Mouse (Mus musculus): ENCODE results near the gene Tecta. TPM values are rescaled to one million over a fixed set of nuclear protein-coding genes. Genes with fewer than 3 reads are reported as not detected.

The Tecta gene
- polyA plus RNA-seq, 1 experiment, result 0.01 TPM

DNA sequence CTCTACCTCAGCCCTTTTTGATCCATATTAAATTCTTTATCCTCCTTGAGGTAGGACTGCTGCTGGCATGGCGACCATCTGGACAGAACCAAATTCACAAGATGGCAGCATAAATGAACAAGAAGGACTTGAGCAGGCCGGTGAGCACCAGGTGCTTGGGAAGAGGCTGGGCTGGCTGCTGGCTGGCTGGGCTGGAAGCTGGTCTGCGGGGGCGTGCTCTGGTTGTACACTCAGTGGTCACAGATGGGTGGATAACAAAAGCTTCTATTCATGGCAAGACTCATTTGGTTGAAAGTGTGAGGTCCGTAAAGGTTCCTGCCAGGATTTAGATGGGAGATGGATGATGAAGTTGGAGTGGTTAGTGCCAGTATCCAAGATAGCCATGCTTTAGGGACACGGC lies 1.8 kb upstream of the Tecta start:
- no peak for TF ChIP-seq CTCF (IDR thresholded peaks at IDR 0.05; ENCODE audit: control insufficient read depth, insufficient read depth, insufficient read length)
- no peak for TF ChIP-seq MAX (IDR thresholded peaks at IDR 0.05)
- TF ChIP-seq USF1 (IDR thresholded peaks at IDR 0.05; ENCODE audit: low read depth), result no peak
- no peak for TF ChIP-seq MYOG (IDR thresholded peaks at IDR 0.05; ENCODE audit: control insufficient read depth, extremely low read depth, insufficient read length)
- Histone ChIP-seq H3K36me3 (ENCODE audit: control insufficient read depth, insufficient read depth) (no peaks in the 10 kb centered on the region), H3K4me3 (ENCODE audit: insufficient read depth, poor library complexity, severe bottlenecking) (no peak overlapping the region)

DNA sequence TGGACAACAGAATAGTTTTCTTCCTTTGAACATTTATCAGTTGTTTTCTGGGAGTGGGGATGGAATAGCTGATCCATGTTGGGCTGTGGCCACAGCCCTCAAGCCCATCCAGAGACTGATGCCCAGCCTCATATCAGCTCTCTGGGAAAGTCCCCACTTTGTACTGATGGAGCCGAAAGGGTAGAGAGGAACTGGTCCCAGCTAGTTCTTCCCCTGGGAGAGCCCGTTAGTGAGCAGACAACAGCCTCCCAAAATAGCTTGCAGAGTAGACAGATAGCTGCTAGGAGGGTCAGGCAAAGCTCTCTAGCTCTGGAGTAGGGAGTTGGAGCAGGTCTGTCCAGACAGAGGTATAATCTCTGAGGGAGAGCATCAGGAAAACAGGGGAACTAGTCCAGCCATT lies 3.6 kb downstream of the Tecta start:
- Histone ChIP-seq H3K79me2 (ENCODE audit: control insufficient read depth, insufficient read depth) (no peaks in the 10 kb centered on the region), H3K36me3 (ENCODE audit: control insufficient read depth, insufficient read depth) (no peaks in the 10 kb centered on the region), H3K79me3 (ENCODE audit: low read depth) (no peaks in the 10 kb centered on the region), H3K4me3 (ENCODE audit: insufficient read depth, poor library complexity, severe bottlenecking) (no peak overlapping the region), H3K27me3 (ENCODE audit: control insufficient read depth, insufficient read depth, insufficient read length) (no peaks in the 10 kb centered on the region), H3ac (ENCODE audit: control insufficient read depth, insufficient read length, low read depth) (no peak overlapping the region)
- no peak for TF ChIP-seq FOSL1 (IDR thresholded peaks at IDR 0.05; ENCODE audit: insufficient read depth, low read length, poor library complexity, severe bottlenecking)

More for the DNA sequence above, 1.8 kb upstream of the Tecta start:
- no peaks in the 10 kb centered on the region for H3K79me2 ChIP-seq (ENCODE audit: control insufficient read depth, insufficient read depth)
- H3K27me3 ChIP-seq (ENCODE audit: control insufficient read depth, insufficient read depth, insufficient read length), result peaks cover 3% of the 10 kb centered on the region
- no peak overlapping the region for H3ac ChIP-seq (ENCODE audit: control insufficient read depth, insufficient read length, low read depth)
- H3K79me3 ChIP-seq (ENCODE audit: low read depth), result no peaks in the 10 kb centered on the region

DNA sequence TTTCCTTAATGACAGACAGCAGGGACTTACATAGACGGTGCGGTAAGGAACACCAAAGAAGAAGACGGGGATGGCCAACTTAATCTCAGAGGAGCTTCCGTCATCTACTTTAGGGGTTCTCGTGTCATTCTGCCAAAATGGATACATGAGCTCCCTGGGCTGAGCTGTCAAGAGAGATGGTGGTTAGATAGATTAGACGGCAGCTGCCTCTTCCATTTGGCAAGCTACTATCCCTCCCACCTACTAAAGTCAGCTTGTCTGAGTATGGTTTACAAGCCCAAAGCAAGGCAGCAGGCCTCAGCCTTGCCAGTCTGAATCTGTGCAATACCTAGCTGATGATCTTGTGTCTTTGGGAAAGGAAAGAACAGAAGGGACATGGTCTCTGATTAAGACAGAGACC lies 4.8 kb downstream of the Tecta start:
- H3K79me3 ChIP-seq (ENCODE audit: low read depth), result no peaks in the 10 kb centered on the region
- no peaks in the 10 kb centered on the region for H3K79me2 ChIP-seq (ENCODE audit: control insufficient read depth, insufficient read depth)
- no peak overlapping the region for H3ac ChIP-seq (ENCODE audit: control insufficient read depth, insufficient read length, low read depth)
- peak; percentile 60 for TF ChIP-seq MYOD1 (IDR thresholded peaks at IDR 0.05; ENCODE audit: control insufficient read depth, insufficient read length, low read depth)
- TF ChIP-seq CTCF (IDR thresholded peaks at IDR 0.05; ENCODE audit: control insufficient read depth, insufficient read depth, insufficient read length), result no peak
- no peaks in the 10 kb centered on the region for H3K27me3 ChIP-seq (ENCODE audit: control insufficient read depth, insufficient read depth, insufficient read length)
- no peaks in the 10 kb centered on the region for H3K36me3 ChIP-seq (ENCODE audit: control insufficient read depth, insufficient read depth)
- H3K4me3 ChIP-seq (ENCODE audit: insufficient read depth, poor library complexity, severe bottlenecking), result no peak overlapping the region

DNA sequence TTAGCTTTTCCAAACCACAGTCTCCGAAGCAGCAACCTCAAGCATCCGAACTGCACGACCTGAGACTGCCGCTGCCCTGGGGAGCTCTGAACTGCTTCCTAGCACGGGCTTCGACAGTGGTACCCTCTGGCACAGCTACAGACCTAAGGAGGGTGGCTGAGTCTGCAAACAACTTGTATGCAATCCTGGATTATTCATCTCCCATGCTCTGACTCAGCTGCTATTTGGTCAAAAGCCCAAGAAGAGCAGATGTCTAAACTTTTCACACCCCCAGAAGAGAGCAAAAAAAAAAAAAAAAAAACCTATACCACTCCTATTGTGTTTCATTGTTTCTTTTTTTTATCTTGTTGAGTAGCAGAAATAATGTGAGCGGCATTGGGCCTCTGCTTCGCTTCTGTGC lies 5.4 kb downstream of the Tecta start:
- no peaks in the 10 kb centered on the region for H3K27me3 ChIP-seq (ENCODE audit: control insufficient read depth, insufficient read depth, insufficient read length)
- no peak for TF ChIP-seq MAX (IDR thresholded peaks at IDR 0.05)
- no peak for TF ChIP-seq MYOG (IDR thresholded peaks at IDR 0.05; ENCODE audit: control insufficient read depth, extremely low read depth, insufficient read length)
- TF ChIP-seq CTCF (IDR thresholded peaks at IDR 0.05; ENCODE audit: control insufficient read depth, insufficient read depth, insufficient read length), result no peak
- TF ChIP-seq FOSL1 (IDR thresholded peaks at IDR 0.05; ENCODE audit: insufficient read depth, low read length, poor library complexity, severe bottlenecking), result no peak
- no peak for TF ChIP-seq USF1 (IDR thresholded peaks at IDR 0.05; ENCODE audit: low read depth)
- no peak for TF ChIP-seq MYOD1 (IDR thresholded peaks at IDR 0.05; ENCODE audit: control insufficient read depth, insufficient read length, low read depth)
- TF ChIP-seq CEBPB (IDR thresholded peaks at IDR 0.05; ENCODE audit: low read depth), result no peak
- H3K4me3 ChIP-seq (ENCODE audit: insufficient read depth, poor library complexity, severe bottlenecking), result no peak overlapping the region
- H3K79me2 ChIP-seq (ENCODE audit: control insufficient read depth, insufficient read depth), result no peaks in the 10 kb centered on the region
- H3K79me3 ChIP-seq (ENCODE audit: low read depth), result no peaks in the 10 kb centered on the region
- no peak overlapping the region for H3ac ChIP-seq (ENCODE audit: control insufficient read depth, insufficient read length, low read depth)
- H3K36me3 ChIP-seq (ENCODE audit: control insufficient read depth, insufficient read depth), result no peaks in the 10 kb centered on the region

DNA sequence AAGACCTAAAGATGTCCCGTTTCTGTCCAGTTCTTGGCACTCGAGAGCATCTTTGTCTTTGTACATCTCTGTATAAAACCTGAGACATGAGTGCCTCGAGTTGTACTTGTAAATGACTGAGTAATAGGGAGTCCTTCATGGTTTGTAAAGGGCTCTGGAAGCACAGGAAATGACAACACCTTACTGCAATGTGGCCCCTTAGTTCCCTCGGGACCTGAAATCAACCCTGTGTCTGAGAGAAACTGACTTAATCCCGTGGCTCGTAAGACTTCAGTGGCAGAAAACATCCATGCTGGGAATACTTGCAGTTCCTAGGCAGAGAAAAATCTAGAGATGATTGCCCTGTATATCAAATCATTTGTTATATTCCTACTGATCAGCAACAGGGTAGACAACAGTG lies 6.8 kb downstream of the Tecta start:
- Histone ChIP-seq H3K79me2 (ENCODE audit: control insufficient read depth, insufficient read depth) (no peaks in the 10 kb centered on the region), H3K27me3 (ENCODE audit: control insufficient read depth, insufficient read depth, insufficient read length) (no peaks in the 10 kb centered on the region), H3ac (ENCODE audit: control insufficient read depth, insufficient read length, low read depth) (no peak overlapping the region), H3K79me3 (ENCODE audit: low read depth) (no peaks in the 10 kb centered on the region), H3K4me3 (ENCODE audit: insufficient read depth, poor library complexity, severe bottlenecking) (no peak overlapping the region), H3K36me3 (ENCODE audit: control insufficient read depth, insufficient read depth) (no peaks in the 10 kb centered on the region)
- TF ChIP-seq MAX (IDR thresholded peaks at IDR 0.05) (peak; percentile 27), MYOD1 (IDR thresholded peaks at IDR 0.05; ENCODE audit: control insufficient read depth, insufficient read length, low read depth) (no peak)

DNA sequence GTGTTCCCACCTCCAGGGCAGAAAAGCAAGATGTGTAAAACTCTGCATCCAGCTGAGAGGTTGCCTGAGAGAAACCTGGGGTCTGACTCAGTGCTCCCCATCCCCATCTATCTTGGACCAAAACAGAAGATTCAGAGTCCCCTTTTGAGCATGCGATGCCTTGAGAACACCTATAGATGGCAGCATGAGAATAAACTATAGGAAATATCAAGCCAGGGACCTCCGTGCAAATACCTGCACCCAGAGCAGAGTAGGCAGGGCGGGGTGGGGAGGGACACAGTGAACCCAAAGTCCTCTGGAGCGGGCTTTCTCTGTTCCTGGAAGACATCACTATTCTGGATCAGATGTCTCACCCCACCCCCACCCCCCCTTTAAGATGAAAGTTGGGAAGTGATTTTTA lies 11.2 kb downstream of the Tecta start:
- H3K79me3 ChIP-seq (ENCODE audit: low read depth), result no peaks in the 10 kb centered on the region
- H3K27me3 ChIP-seq (ENCODE audit: control insufficient read depth, insufficient read depth, insufficient read length), result peaks cover 17% of the 10 kb centered on the region
- TF ChIP-seq CTCF (IDR thresholded peaks at IDR 0.05; ENCODE audit: control insufficient read depth, insufficient read depth, insufficient read length) (peak; percentile 0), MYOD1 (IDR thresholded peaks at IDR 0.05; ENCODE audit: control insufficient read depth, insufficient read length, low read depth) (no peak)
- H3ac ChIP-seq (ENCODE audit: control insufficient read depth, insufficient read length, low read depth), result no peak overlapping the region
- no peaks in the 10 kb centered on the region for H3K79me2 ChIP-seq (ENCODE audit: control insufficient read depth, insufficient read depth)
- no peak overlapping the region for H3K4me3 ChIP-seq (ENCODE audit: insufficient read depth, poor library complexity, severe bottlenecking)
- no peaks in the 10 kb centered on the region for H3K36me3 ChIP-seq (ENCODE audit: control insufficient read depth, insufficient read depth)

DNA sequence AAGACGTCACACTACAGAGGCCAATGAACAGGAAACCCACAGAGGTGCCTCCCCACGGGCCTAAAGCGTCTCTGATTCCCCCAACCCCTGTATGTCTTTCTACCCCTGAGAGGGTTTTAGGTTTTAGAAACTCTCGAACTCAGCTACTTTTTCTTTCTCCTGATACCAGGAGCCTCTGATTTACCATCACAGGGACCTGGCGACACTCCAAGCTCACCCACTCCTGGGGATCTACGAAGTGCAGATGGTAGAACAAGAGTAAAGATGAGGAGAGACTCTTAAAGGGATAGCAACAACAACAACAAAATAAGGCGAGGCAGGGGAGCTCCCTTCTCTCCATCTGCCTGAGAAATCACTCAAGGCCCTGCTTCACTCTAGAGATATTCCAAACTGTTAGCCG lies 12.7 kb downstream of the Tecta start:
- TF ChIP-seq MAX (IDR thresholded peaks at IDR 0.05), result no peak
- no peak for TF ChIP-seq MYOG (IDR thresholded peaks at IDR 0.05; ENCODE audit: control insufficient read depth, extremely low read depth, insufficient read length)
- no peak for TF ChIP-seq FOSL1 (IDR thresholded peaks at IDR 0.05; ENCODE audit: insufficient read depth, low read length, poor library complexity, severe bottlenecking)
- no peak for TF ChIP-seq MYOD1 (IDR thresholded peaks at IDR 0.05; ENCODE audit: control insufficient read depth, insufficient read length, low read depth)
- no peak for TF ChIP-seq CTCF (IDR thresholded peaks at IDR 0.05; ENCODE audit: control insufficient read depth, insufficient read depth, insufficient read length)
- TF ChIP-seq USF1 (IDR thresholded peaks at IDR 0.05; ENCODE audit: low read depth), result no peak
- TF ChIP-seq CEBPB (IDR thresholded peaks at IDR 0.05; ENCODE audit: low read depth), result no peak
- Histone ChIP-seq H3K4me3 (ENCODE audit: insufficient read depth, poor library complexity, severe bottlenecking) (no peak overlapping the region), H3K36me3 (ENCODE audit: control insufficient read depth, insufficient read depth) (no peaks in the 10 kb centered on the region), H3ac (ENCODE audit: control insufficient read depth, insufficient read length, low read depth) (no peak overlapping the region), H3K79me2 (ENCODE audit: control insufficient read depth, insufficient read depth) (no peaks in the 10 kb centered on the region), H3K79me3 (ENCODE audit: low read depth) (no peaks in the 10 kb centered on the region), H3K27me3 (ENCODE audit: control insufficient read depth, insufficient read depth, insufficient read length) (peaks cover 23% of the 10 kb centered on the region)
